Mouse (Mus musculus) brain, embryonic 14.5 days (tissue): ENCODE measurements at regions not wholly inside any gene's neighbourhood (a gene's known extent, or its start where the extent isn't known, plus 50 kb on each side); places are given as distances from the start of the nearest gene placed in this dataset.

Experiments
- CTCF ChIP-seq: fragments of 200-500 bp; IDR thresholded peaks from 2 replicates; pipeline ENCODE4 v1.5.1; 2012; ENCODE audit warnings: inconsistent platforms, mild to moderate bottlenecking, moderate library complexity, borderline replicate concordance; ENCODE audit not compliant: insufficient read depth, insufficient read length; ENCODE audit errors: extremely low read depth
- POLR2A ChIP-seq: fragments of 200-500 bp; IDR thresholded peaks from 2 replicates; pipeline ENCODE4 v1.6.1; 2012; ENCODE audit warnings: mild to moderate bottlenecking, inconsistent platforms, borderline replicate concordance; ENCODE audit not compliant: poor library complexity, insufficient read depth, insufficient read length, severe bottlenecking; ENCODE audit errors: extremely low read depth

DNA sequence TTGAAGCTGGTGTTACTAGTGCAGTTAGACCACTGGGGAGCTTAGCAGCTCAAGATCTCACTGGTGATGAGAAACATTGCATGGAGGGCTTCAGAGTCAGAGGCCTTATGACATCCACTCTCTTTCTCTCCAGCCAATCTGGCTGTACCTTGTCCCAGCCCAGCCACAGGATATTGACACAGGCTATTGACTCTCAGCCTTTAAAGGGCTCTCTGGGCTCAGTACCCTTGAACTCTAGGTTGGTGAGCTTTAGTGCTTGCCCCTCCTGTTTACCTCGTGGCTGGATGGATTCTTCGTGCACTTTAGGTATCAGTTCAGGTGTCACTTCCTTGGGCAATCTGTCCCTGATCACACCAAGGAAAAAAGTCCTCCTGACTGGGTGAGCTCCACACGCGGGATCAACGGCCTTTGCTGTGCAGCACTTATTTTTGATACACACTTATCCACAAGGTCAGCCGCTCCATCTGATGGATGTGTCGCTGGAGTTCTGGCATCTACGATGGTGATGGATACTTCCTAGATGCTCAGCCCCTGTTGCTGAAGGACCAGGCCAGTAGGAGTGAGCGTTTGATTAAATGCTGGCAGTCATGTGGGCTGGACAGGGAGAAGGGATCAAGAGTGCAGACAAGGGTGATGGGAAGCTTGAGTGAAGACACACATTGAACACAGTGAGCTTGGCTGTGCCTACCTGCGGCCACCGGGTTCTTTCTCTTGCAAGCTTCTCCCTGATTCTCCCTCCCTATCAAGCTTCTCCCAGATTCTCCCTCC is 177.7 kb downstream of the Snx10 start:
- TF ChIP-seq POLR2A (no peak), CTCF (no peak)
